20 mouse cellular contexts compared by ENCODE assay signal in genomic region chr19:21820126-21820525, GRCm38 (mm10). TPM values are rescaled to one million over a fixed set of nuclear protein-coding genes. Genes with fewer than 3 reads are reported as not detected.
A peak's percentile ranks its signal among the peaks of the same experiment; 100 is the strongest.
DNase-seq lines count a peak whose midpoint lies in the region; ATAC-seq lines count a peak whose summit lies in the region.
"Had no signal": no experiment of that assay in that cellular context is flagged by ENCODE, and none has a peak within 500 bp of the region (broad histone marks: within the 10 kb centered on the region; RNA-seq: fewer than 3 reads in every experiment).

No protein-coding gene starts in this region.

- peaks cover 19% of the 10 kb centered on the region; the same call in 1 of the 2 replicates for H3K4me1 ChIP-seq in heart, embryonic 11.5 days (ENCODE audit: control insufficient read depth, insufficient read depth, low read length)
- peaks cover 32% of the 10 kb centered on the region for H3K4me1 ChIP-seq in heart, embryonic 16.5 days (ENCODE audit: control insufficient read depth, insufficient read depth, low read length)
- H3K4me1 ChIP-seq in midbrain, embryonic 10.5 days = no peaks in the 10 kb centered on the region
- H3K4me1 ChIP-seq: forebrain, embryonic 15.5 days; liver, embryonic 15.5 days had no signal

- H3K9me3 ChIP-seq in heart, embryonic 11.5 days (replicated peaks; ENCODE audit: control insufficient read depth, low read length) = no peaks in the 10 kb centered on the region
- no peaks in the 10 kb centered on the region for H3K9me3 ChIP-seq in heart, embryonic 16.5 days (replicated peaks; ENCODE audit: control insufficient read depth, low read length)
- no peaks in the 10 kb centered on the region for H3K9me3 ChIP-seq in midbrain, embryonic 10.5 days (replicated peaks)
- H3K9me3 ChIP-seq: embryonic facial prominence, embryonic 13.5 days; forebrain, embryonic 15.5 days; limb, embryonic 15.5 days; liver, embryonic 15.5 days; megakaryocyte, embryonic 14.5 days had no signal

- WGBS in heart, embryonic 11.5 days (ENCODE audit: insufficient replicate concordance) = 54% methylated on average over 4 of the region's 4 CpGs
- WGBS in heart, embryonic 16.5 days = 31% methylated on average over 4 of the region's 4 CpGs
- WGBS in midbrain, embryonic 10.5 days = 89% methylated on average over 4 of the region's 4 CpGs

- H3K36me3 ChIP-seq in heart, embryonic 11.5 days (ENCODE audit: control insufficient read depth, insufficient read depth, low read length) = peaks cover 31% of the 10 kb centered on the region
- peaks cover 50% of the 10 kb centered on the region for H3K36me3 ChIP-seq in heart, embryonic 16.5 days (ENCODE audit: control insufficient read depth, insufficient read depth)
- peaks cover 99% of the 10 kb centered on the region for H3K36me3 ChIP-seq in midbrain, embryonic 10.5 days

- ATAC-seq in heart, embryonic 11.5 days (replicated peaks; ENCODE audit: insufficient number of reproducible peaks, low FRiP score, low TSS enrichment) = no peak
- no peak; the same call in 1 of the 2 replicates for ATAC-seq in heart, embryonic 16.5 days (replicated peaks; ENCODE audit: extremely low read depth, insufficient read depth, low FRiP score)
- no peak for ATAC-seq in megakaryocyte-erythroid progenitor cell, adult 5-6 weeks (replicated peaks; ENCODE audit: low FRiP score, low TSS enrichment, poor library complexity, severe bottlenecking)
- ATAC-seq: forebrain, embryonic 15.5 days had no signal

- no peak overlapping the region for H3K4me3 ChIP-seq in heart, embryonic 11.5 days (ENCODE audit: low read depth, low read length)
- no peak overlapping the region for H3K4me3 ChIP-seq in heart, embryonic 16.5 days (ENCODE audit: low read length)
- H3K4me3 ChIP-seq in midbrain, embryonic 10.5 days = no peak overlapping the region
- H3K4me3 ChIP-seq: embryonic facial prominence, embryonic 13.5 days; forebrain, embryonic 15.5 days; layer of hippocampus, adult 2 months; limb, embryonic 15.5 days; liver, embryonic 15.5 days had no signal

- H3K27ac ChIP-seq in heart, embryonic 11.5 days (ENCODE audit: low read depth, low read length) = peak overlapping the region; percentile 0; the same call in 1 of the 2 replicates
- peak overlapping the region; percentile 34 for H3K27ac ChIP-seq in heart, embryonic 16.5 days (ENCODE audit: low read length)
- H3K27ac ChIP-seq in midbrain, embryonic 10.5 days (replicated peaks) = no peak overlapping the region
- H3K27ac ChIP-seq: embryonic facial prominence, embryonic 13.5 days; forebrain, embryonic 15.5 days; layer of hippocampus, adult 2 months; limb, embryonic 15.5 days; liver, embryonic 15.5 days had no signal

- H3K4me2 ChIP-seq in heart, embryonic 11.5 days = no peak overlapping the region
- H3K4me2 ChIP-seq in heart, embryonic 16.5 days (ENCODE audit: low read depth, low read length) = no peak overlapping the region
- H3K4me2 ChIP-seq: embryonic facial prominence, embryonic 13.5 days; forebrain, embryonic 15.5 days; limb, embryonic 15.5 days; liver, embryonic 15.5 days had no signal

- no peak overlapping the region for H3K9ac ChIP-seq in heart, embryonic 11.5 days (ENCODE audit: low read depth, low read length)
- H3K9ac ChIP-seq in heart, embryonic 16.5 days (ENCODE audit: low read length) = no peak overlapping the region
- H3K9ac ChIP-seq: embryonic facial prominence, embryonic 13.5 days; forebrain, embryonic 15.5 days; limb, embryonic 15.5 days; liver, embryonic 15.5 days had no signal

- H3K27me3 ChIP-seq in heart, embryonic 11.5 days (ENCODE audit: control insufficient read depth, insufficient read depth, low read length) = no peaks in the 10 kb centered on the region
- H3K27me3 ChIP-seq in heart, embryonic 16.5 days (ENCODE audit: control insufficient read depth, insufficient read depth, low read length) = no peaks in the 10 kb centered on the region
- H3K27me3 ChIP-seq in midbrain, embryonic 10.5 days (ENCODE audit: low read depth, poor library complexity, severe bottlenecking) = no peaks in the 10 kb centered on the region
- H3K27me3 ChIP-seq: embryonic facial prominence, embryonic 13.5 days; forebrain, embryonic 15.5 days; limb, embryonic 15.5 days; liver, embryonic 15.5 days; megakaryocyte, embryonic 14.5 days had no signal

- no peak for DNase-seq in heart, postnatal 4 days
- DNase-seq in A20 (ENCODE audit: low read depth, low spot score) = peak; percentile 40
- peak; percentile 79 for DNase-seq in Muller cell, postnatal 12 days (ENCODE audit: inconsistent ontology term)
- DNase-seq in midbrain, embryonic 10.5 days (ENCODE audit: low spot score) = no peak
- no peak for DNase-seq in layer of hippocampus, postnatal 36 days
- DNase-seq: cerebellum, adult 11 months; gastrocnemius, postnatal 36 days; kidney, adult 18-20 months; lung, postnatal 14 days; right cerebral cortex, adult 18-20 months; thymus, postnatal 36 days had no signal

RNA-seq across cellular contexts. Expression of gene Cemip2, which starts 42.0 kb away (rescaled TPM):
- polyA plus RNA-seq in heart, embryonic 11.5 days (2014; fragmentation: Nextera tagmentation; extraction: Ambion mirVana) = 77.0 and 99.7 TPM in 2 replicates
- 10 to 100 TPM; 47.6 to 53.6 TPM for total RNA-seq in heart, postnatal 4 days (2021)
- polyA plus RNA-seq in heart, embryonic 16.5 days (2015; fragmentation: Nextera tagmentation; extraction: Ambion mirVana) = 36.4 and 40.1 TPM in 2 replicates
- 71.2 and 91.2 TPM in 2 replicates for polyA plus RNA-seq in midbrain, embryonic 10.5 days (2016; fragmentation: Nextera tagmentation; extraction: Ambion mirVana)
- 1.1 and 3.8 TPM in 2 replicates for total RNA-seq in megakaryocyte-erythroid progenitor cell, adult 5-6 weeks (2014; fragmentation: Nextera tagmentation)
- total RNA-seq in megakaryocyte-erythroid progenitor cell, adult 5-6 weeks (2017) = 3.3 and 4.6 TPM in 2 replicates
- 10 to 100 TPM; 12.5 to 12.7 TPM for total RNA-seq in layer of hippocampus, postnatal 36 days (2021)

Comparison
In these comparisons a context has a peak if more than half of its experiments do, and no peak if none do; other contexts are left out.
1. DNase-seq: peak in A20 (single experiment) and Muller cell, postnatal 12 days (single experiment); none in heart, postnatal 4 days (single experiment), midbrain, embryonic 10.5 days (single experiment) and layer of hippocampus, postnatal 36 days (0 of 2).